Mouse (Mus musculus): ENCODE data around the gene Ear1.
"Not testable (repeated sequence)": the region's sequence is repeated elsewhere in the genome, so short reads cannot be mapped to it uniquely, and the experiment has no call there.

DNA sequence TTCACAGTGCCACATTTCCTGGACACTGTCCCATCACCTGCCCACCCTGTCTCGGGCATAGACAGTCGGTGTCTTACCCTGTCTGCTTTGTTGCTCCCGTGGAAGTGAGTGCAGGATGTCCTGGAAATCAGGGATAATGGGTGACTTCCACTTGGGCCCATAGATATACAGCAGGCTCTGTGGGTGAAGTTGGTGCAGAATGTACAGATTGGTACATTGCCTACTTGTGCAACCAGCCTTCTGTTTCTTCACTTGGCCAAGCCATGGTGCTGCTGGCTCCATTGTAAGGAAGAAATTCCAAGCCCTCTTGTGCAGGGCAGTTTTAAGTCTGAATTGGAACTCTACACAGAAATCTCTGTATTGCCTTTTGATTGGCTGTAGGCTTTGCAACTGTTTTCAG lies 48.1 kb upstream of the Ear1 start, which contains the start of gene Ear10:
- not testable (repeated sequence) for TF ChIP-seq CTCF (IDR thresholded peaks at IDR 0.05; ENCODE audit: low read depth); EP300 (optimal IDR thresholded peaks at IDR 0.05)

All from stomach, postnatal 0 days (tissue).